ENCODE assay signal across 15 mouse cellular contexts in genomic region chr2:104188859-104189258, GRCm38 (mm10).
DNase-seq lines count a peak whose midpoint lies in the region; ATAC-seq and TF ChIP-seq lines count a peak whose summit lies in the region.
"Had no signal": no experiment of that assay in that cellular context is flagged by ENCODE, and none has a peak within 500 bp of the region (broad histone marks: within the 10 kb centered on the region; RNA-seq: fewer than 3 reads in every experiment).

No protein-coding gene starts in this region.

- ATAC-seq in cerebellum, adult (ENCODE audit: insufficient number of reproducible peaks, low FRiP score, low TSS enrichment), result no peak
- ATAC-seq in frontal cortex, adult (ENCODE audit: low TSS enrichment), result no peak
- ATAC-seq: activated CD4-positive, CD25-positive, alpha-beta regulatory T cell, adult 4 months; forebrain, embryonic 15.5 days had no signal

- peak; percentile 50 for DNase-seq in cerebellum, adult 11 months
- DNase-seq in layer of hippocampus, adult 2 months (ENCODE audit: low spot score in 2 of 2), result no peak
- DNase-seq in layer of hippocampus, postnatal 25 days (ENCODE audit: extremely low spot score in 1 of 2, low spot score in 1 of 2), result no peak
- peak; percentile 72 to 77 for DNase-seq in cerebellum, adult 18-20 months
- peak; percentile 29 for DNase-seq in kidney, postnatal 14 days
- no peak for DNase-seq in lung, postnatal 25 days (ENCODE audit: low spot score)
- DNase-seq: layer of hippocampus, postnatal 36 days; lung, postnatal 14 days; thymus, postnatal 14 days had no signal

- no peak for TF ChIP-seq CTCF in layer of hippocampus, adult 2 months (conservative IDR thresholded peaks at IDR 0.05)

- H3K27ac ChIP-seq in layer of hippocampus, adult 2 months, result peak overlapping the region; percentile 67; the same call in 1 of the 2 replicates
- H3K27ac ChIP-seq: forebrain, embryonic 15.5 days; hindbrain, embryonic 13.5 days; liver, embryonic 15.5 days had no signal

- H3K4me3 ChIP-seq in layer of hippocampus, adult 2 months, result no peak overlapping the region
- H3K4me3 ChIP-seq: forebrain, embryonic 15.5 days; hindbrain, embryonic 13.5 days; liver, embryonic 15.5 days had no signal

Comparison
In these comparisons a context has a peak if more than half of its experiments do, and no peak if none do; other contexts are left out.
1. DNase-seq: peak in cerebellum, adult 11 months (single experiment), cerebellum, adult 18-20 months (2 of 2) and kidney, postnatal 14 days (single experiment); none in layer of hippocampus, adult 2 months (0 of 2), layer of hippocampus, postnatal 25 days (0 of 2) and lung, postnatal 25 days (single experiment).